Comparison of ENCODE assay signal across 9 mouse cellular contexts in genomic region chr10:80423562-80423961, GRCm38 (mm10). TPM values are rescaled to one million over a fixed set of nuclear protein-coding genes. Genes with fewer than 3 reads are reported as not detected.
DNase-seq lines count a peak whose midpoint lies in the region; ATAC-seq lines count a peak whose summit lies in the region.
"Had no signal": no experiment of that assay in that cellular context is flagged by ENCODE, and none has a peak within 500 bp of the region (broad histone marks: within the 10 kb centered on the region; RNA-seq: fewer than 3 reads in every experiment).

No protein-coding gene starts in this region.

- no peaks in the 10 kb centered on the region for H3K27me3 ChIP-seq in hindbrain, embryonic 12.5 days

- H3K4me2 ChIP-seq in hindbrain, embryonic 12.5 days (replicated peaks) = no peak overlapping the region

- H3K9me3 ChIP-seq in hindbrain, embryonic 12.5 days (replicated peaks) = no peaks in the 10 kb centered on the region

- no peak for ATAC-seq in hindbrain, embryonic 12.5 days (ENCODE audit: low FRiP score)
- no peak; the same call in 1 of the 2 replicates for ATAC-seq in granulocyte monocyte progenitor cell, adult 5-6 weeks (replicated peaks; ENCODE audit: poor library complexity, severe bottlenecking)

- no peak overlapping the region for H3K4me3 ChIP-seq in hindbrain, embryonic 12.5 days

- H3K4me1 ChIP-seq in hindbrain, embryonic 12.5 days = peaks cover 22% of the 10 kb centered on the region

- intact Hi-C loops in left cerebral cortex, postnatal 25 days (cut with DNase I) = no loop called here

- DNase-seq in kidney, postnatal 4 days = peak; percentile 64 to 70
- DNase-seq in kidney, adult 9 months = no peak
- DNase-seq in ZHBTc4 (ENCODE audit: low read depth, low spot score) = peak; percentile 90
- DNase-seq in spleen, adult 12 weeks (ENCODE audit: low spot score) = peak; percentile 63
- DNase-seq in left cerebral cortex, adult 18-20 months (ENCODE audit: low spot score in 2 of 2) = no peak
- no peak for DNase-seq in left cerebral cortex, postnatal 25 days (ENCODE audit: low spot score in 2 of 2)
- DNase-seq: kidney, postnatal 14 days had no signal

- peaks cover 83% of the 10 kb centered on the region for H3K36me3 ChIP-seq in hindbrain, embryonic 12.5 days

- H3K9ac ChIP-seq in hindbrain, embryonic 12.5 days = no peak overlapping the region

- 0 out of 2 replicates have a peak overlapping the region, but pooled peaks have one; percentile 36 for H3K27ac ChIP-seq in hindbrain, embryonic 12.5 days

- 59% methylated on average over 4 of the region's 4 CpGs for WGBS in hindbrain, embryonic 12.5 days

RNA-seq across cellular contexts. Expression of gene Tcf3, which starts 9.9 kb away (rescaled TPM):
- polyA plus RNA-seq in hindbrain, embryonic 12.5 days (2016; fragmentation: Nextera tagmentation; extraction: Ambion mirVana) = 176 and 178 TPM in 2 replicates
- total RNA-seq in left cerebral cortex, adult 18-20 months (2021) = 10 to 100 TPM; 25.4 to 29.8 TPM
- 33.8 and 55.2 TPM in 2 replicates for total RNA-seq in granulocyte monocyte progenitor cell, adult 5-6 weeks (2014; fragmentation: Nextera tagmentation)
- 30.7 and 48.4 TPM in 2 replicates for total RNA-seq in granulocyte monocyte progenitor cell, adult 5-6 weeks (2017)
- total RNA-seq in left cerebral cortex, postnatal 25 days (2021) = 10 to 100 TPM; 22.6 to 25.8 TPM

RNA-seq across cellular contexts. Expression of gene Uqcr11, which starts 16.9 kb away (rescaled TPM):
- 312 and 406 TPM in 2 replicates for polyA plus RNA-seq in hindbrain, embryonic 12.5 days (2016; fragmentation: Nextera tagmentation; extraction: Ambion mirVana)
- total RNA-seq in left cerebral cortex, adult 18-20 months (2021) = 100 to 1,000 TPM; 383 to 388 TPM
- total RNA-seq in granulocyte monocyte progenitor cell, adult 5-6 weeks (2014; fragmentation: Nextera tagmentation) = 382 and 438 TPM in 2 replicates
- 172 and 277 TPM in 2 replicates for total RNA-seq in granulocyte monocyte progenitor cell, adult 5-6 weeks (2017)
- total RNA-seq in left cerebral cortex, postnatal 25 days (2021) = 100 to 1,000 TPM; 482 to 488 TPM

RNA-seq across cellular contexts. Expression of gene Mbd3, which starts 24.2 kb away (rescaled TPM):
- polyA plus RNA-seq in hindbrain, embryonic 12.5 days (2016; fragmentation: Nextera tagmentation; extraction: Ambion mirVana) = 275 and 296 TPM in 2 replicates
- total RNA-seq in left cerebral cortex, adult 18-20 months (2021) = 100 to 1,000 TPM; 143 to 166 TPM
- 85.0 and 105 TPM in 2 replicates for total RNA-seq in granulocyte monocyte progenitor cell, adult 5-6 weeks (2014; fragmentation: Nextera tagmentation)
- total RNA-seq in granulocyte monocyte progenitor cell, adult 5-6 weeks (2017) = 94.1 and 106 TPM in 2 replicates
- total RNA-seq in left cerebral cortex, postnatal 25 days (2021) = 100 to 1,000 TPM; 134 to 138 TPM

RNA-seq across cellular contexts. Expression of gene Mex3d, which starts 36.1 kb away (rescaled TPM):
- polyA plus RNA-seq in hindbrain, embryonic 12.5 days (2016; fragmentation: Nextera tagmentation; extraction: Ambion mirVana) = 21.4 and 24.8 TPM in 2 replicates
- total RNA-seq in left cerebral cortex, adult 18-20 months (2021) = 10 to 100 TPM; 20.1 to 20.7 TPM
- total RNA-seq in granulocyte monocyte progenitor cell, adult 5-6 weeks (2014; fragmentation: Nextera tagmentation) = 0.67 and 3.6 TPM in 2 replicates
- 2.1 and 2.2 TPM in 2 replicates for total RNA-seq in granulocyte monocyte progenitor cell, adult 5-6 weeks (2017)
- total RNA-seq in left cerebral cortex, postnatal 25 days (2021) = 10 to 100 TPM; 17.7 to 22.2 TPM

Comparison
In these comparisons a context has a peak if more than half of its experiments do, and no peak if none do; other contexts are left out.
1. DNase-seq: peak in kidney, postnatal 4 days (2 of 2), ZHBTc4 (single experiment) and spleen, adult 12 weeks (single experiment); none in kidney, adult 9 months (single experiment), left cerebral cortex, adult 18-20 months (0 of 2) and left cerebral cortex, postnatal 25 days (0 of 2).